Mouse (Mus musculus) cerebellum, adult 2 months (tissue): ENCODE data around the gene Ccrl2.

Experiments used
- CTCF ChIP-seq: fragments of 200-500 bp; IDR thresholded peaks from 2 replicates; pipeline ENCODE4 v1.5.1; 2011; ENCODE audit warnings: low read depth, mild to moderate bottlenecking, control low read depth, low read length, moderate library complexity, borderline replicate concordance; ENCODE audit not compliant: insufficient read depth
- POLR2A ChIP-seq: fragments of 200-500 bp; IDR thresholded peaks from 2 replicates; pipeline ENCODE4 v1.6.1; 2011; ENCODE audit warnings: low read length, control low read depth, borderline replicate concordance; ENCODE audit not compliant: insufficient read depth

DNA sequence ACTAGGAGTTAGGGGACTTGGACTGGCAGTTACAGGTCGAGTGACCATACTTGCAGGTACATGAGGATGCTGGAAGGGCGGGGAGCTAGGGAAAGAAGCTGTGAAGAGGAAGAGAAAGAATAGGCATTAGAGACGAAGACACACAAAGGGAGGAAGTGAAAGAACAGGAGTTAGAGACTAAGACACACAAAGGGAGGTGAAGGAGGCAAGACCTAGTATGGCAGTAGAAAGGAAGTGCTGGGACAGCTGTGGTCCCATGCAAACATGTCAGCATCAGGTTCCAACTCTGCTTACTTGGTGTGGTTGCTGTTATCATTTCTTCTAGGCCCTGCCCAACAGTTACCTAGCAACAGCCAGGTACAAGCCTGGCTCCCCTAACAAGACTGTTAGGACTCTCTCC, 47.6 kb downstream of the Ccrl2 start:
- TF ChIP-seq POLR2A (no peak), CTCF (no peak)
